Mouse (Mus musculus) right cerebral cortex, postnatal 36 days (tissue): ENCODE measurements around the gene Ccdc151.
A peak's percentile ranks its signal among the peaks of the same experiment; 100 is the strongest.

Source experiments
- DNase-seq, 2 experiments: peaks; one replicate each; pipeline ENCODE4 v3.0.0; 2022; ENCODE audit warnings: low spot score in 2 of 2, mixed read lengths in 1 of 2

The Ccdc151 gene

DNA sequence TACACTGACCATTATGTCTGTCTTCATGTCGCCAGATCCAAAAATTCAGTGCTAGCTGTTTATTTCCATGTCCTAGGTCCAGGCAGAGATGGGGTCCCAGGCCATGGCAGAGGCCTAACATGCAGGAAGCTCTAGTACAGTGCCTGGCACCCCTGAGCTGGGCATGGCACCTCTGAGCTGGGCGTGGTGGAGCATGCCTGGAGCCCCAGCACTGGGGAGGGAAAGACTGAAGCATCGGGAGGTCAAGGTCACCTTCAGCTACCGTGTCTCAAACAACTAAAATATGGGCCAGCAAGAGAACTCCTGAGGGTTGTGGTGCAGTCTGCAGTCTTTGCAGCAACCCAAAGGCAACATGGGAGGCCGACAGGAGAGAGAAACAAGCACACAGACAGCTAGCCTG lies 44.1 kb downstream of the Ccdc151 start:
- DNase-seq, result no peak

DNA sequence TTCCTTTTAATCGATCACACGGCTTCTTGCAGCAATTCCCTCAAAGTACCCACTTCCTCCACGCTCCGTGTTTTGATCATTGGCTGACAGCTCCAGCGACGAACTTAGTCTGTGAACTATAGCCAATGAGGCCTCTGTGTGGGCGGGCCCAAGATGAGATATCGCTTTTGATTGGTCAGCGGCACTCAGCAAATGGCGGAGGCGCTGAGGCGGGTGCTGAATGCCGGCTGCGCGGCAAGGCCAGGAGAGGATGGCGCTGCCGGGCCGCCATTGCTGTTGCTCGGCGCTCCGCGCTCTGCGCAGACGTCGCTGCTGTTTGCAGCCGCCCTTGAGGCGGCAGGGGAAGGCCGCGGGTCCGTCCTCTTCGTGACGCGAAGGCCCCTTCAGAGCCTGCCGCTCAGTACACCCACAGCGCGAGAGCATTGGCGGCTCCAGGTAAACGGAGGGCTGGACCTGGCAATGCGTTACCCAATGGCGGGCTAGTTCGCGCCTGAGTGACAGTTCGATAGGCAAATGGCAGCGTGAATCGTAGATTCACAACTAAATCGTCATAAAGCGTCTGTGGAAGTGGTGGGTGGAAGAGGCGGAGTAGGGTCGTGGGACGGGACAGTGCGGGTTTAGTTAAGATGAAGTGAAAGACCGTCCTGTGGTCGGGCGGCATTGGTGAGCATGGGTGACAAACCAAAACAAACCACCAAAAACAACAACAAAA lies 46.7 kb downstream of the Ccdc151 start, which contains the start of gene Swsap1:
Swsap1 (plus strand) TSS at position 186 of the 712 bp plus-strand sequence.
- DNase-seq, result peak; percentile 99

DNA sequence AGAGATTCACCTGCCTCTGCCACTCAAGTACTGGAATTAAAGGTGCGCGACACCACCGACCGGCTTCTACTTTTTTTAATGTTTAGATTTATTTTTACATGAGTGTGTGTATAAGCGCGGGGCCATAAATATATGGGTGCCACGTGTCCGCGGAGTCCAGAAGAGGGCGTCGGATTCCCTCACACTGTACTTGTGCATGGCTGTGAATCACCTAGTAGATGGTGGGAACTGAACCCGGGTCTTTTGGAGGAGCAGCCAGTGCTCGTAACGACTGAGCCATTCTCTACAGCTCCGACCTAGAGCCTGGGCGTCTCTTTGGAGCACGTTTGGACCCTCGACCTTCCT lies 47.2 kb downstream of the Ccdc151 start:
- no peak for DNase-seq

DNA sequence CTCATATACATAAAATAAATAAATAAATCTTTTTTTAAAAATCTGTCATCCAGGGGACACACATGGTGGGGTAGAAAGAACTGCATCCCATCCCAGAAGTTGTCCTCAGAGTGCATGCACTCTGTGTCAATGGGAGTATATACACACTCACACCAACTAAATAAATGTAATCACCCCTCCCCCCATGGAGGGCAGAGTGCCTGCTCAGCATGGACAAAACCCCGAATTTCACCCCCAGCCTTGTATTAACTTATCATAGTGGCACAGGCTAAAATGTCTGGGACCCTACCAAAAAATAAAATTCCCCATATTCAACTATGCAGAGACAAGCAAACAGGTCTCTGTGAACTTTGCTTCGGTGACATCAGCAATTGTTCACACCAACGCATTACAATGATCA lies 47.8 kb downstream of the Ccdc151 start:
- no peak for DNase-seq

DNA sequence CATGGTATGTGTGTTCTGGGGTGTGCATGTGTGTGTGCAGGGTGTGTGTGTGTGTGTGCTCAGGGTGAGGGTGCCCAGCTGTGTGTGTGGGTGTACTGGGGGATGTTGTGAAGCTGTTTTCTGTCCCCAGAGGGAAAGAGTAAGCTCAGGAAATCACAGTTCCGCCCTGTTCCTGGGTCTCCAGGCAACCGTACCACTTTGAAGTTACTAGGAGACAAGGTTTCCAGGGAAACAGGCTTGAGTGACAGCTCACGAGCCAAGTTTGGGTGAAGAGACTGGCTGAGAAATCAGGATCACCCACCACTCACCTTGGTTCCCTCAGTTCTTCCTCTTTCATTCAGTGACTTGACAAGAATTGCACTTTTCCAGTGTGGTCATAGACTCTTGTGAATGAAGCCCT lies 48.8 kb downstream of the Ccdc151 start:
- DNase-seq, result peak; percentile 63 to 82

DNA sequence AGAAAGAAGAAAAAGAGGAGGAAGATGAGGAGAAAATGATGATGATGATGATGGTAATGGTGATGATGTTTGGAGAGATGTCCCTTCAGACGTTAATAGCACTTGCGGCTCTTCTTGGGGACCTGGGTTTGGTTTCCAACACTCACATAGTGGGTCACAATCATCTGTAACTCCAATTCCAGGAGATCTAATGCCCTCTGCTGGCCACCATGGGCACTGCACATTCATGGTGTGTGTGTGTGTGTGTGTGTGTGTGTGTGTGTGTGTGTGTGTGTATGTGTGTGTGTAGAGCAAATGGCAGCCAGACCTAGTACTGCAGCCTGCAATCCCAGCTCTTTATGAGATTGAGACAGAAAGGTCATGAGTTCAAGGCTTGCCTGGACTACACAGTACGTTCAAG lies 50.5 kb downstream of the Ccdc151 start:
- no peak for DNase-seq

DNA sequence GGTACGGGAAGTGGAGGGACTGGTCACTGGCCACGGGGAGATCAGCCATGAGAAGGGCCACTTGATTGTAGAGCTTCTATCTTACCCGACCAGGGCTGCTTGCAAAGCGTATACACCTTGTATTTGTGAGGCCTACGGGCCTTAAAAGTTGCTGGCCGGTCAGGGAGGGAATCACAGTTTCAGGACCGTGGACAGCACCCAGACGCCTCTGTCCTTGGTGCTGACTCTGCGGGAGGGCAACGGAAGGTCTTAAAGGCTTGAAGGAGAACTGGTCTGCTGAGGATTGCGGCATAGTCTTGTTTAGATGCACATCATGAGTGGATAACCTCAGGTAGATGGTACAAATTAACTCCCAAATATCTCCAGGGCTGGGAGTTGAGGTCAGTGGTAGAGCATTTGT lies 52.1 kb downstream of the Ccdc151 start:
- DNase-seq, result no peak

DNA sequence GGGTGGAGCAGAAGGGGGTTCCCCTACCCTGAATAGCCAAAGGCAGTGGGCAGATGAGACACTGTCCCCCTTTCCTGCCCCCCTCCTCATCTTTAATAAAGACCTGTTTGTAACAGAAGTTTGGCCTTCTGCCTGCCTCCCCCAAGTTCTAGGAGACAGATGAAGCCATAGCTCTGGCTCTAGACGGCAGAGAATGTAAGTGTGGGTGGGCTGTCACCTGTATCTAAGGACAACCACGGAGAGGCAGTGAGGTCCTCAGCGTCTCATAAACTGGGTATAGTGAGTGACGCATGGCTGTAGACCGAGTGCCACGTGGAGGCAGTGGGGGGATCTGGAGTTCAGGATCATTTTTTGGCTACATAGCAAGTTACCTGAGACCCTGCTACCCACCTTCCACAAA lies 53.6 kb downstream of the Ccdc151 start:
- no peak for DNase-seq

DNA sequence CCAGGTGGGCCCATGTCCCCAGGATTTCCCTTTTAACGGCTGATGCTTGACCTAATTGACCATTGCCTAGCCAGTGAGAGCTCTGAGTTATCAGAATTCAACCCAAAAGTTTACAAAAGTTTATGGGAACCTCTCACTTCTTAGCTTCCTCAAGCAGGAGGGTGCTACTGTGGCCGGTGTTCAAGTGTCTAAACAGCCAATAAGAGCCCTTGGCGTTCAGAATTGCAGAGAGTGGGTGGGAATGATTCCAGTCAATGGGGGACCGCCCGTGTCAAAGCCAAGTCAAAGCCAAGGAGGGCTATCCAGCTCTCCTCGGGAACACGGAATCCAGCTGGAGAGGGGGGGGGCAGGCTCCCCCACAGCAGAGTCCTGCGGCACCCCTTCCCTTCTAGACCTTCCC lies 54.3 kb downstream of the Ccdc151 start:
- no peak for DNase-seq

DNA sequence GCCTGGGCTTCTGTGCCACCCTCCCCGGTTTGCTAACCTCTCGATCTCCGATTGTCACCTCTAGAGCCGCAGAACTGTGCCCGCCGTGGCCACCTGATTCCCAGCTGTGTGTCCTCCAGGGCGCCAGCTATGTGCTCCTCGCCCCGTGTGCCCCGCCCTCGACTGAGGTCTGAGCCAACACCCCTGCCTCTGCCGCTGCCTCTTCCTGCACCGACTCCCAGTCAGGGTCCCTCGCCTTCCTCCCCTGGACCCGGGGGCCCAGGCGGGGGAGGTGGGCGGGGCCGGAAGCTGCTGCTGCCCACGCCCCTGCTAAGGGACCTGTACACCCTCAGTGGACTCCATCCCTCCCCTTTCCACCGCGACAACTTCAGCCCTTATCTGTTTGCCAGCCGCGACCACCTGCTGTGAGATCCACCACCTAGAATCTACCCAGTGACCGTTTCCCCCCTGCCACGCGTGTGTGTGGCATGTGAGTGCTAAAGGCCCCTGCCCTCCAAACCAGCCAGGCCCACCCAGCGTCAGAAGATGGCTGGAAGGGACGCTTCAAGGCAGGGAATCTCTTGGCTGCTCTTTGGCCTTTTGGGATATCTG lies 54.8 kb downstream of the Ccdc151 start:
- DNase-seq, result no peak

DNA sequence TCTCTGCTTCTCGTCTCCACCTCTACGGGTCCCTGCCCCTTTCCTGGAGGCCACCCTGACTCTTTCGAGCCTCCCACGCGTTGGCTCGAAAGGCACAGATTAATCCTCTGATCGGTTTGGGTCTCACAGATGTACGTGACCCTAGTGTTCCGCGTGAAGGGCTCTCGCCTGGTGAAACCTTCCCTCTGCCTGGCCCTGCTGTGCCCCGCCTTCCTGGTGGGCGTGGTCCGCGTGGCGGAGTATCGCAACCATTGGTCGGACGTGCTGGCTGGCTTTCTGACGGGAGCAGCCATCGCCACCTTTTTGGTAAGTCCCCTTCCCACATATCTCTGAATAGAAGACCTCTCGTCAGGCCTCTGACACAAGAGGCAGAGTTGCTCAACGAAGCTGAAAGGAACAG lies 58.2 kb downstream of the Ccdc151 start:
- DNase-seq, result no peak

DNA sequence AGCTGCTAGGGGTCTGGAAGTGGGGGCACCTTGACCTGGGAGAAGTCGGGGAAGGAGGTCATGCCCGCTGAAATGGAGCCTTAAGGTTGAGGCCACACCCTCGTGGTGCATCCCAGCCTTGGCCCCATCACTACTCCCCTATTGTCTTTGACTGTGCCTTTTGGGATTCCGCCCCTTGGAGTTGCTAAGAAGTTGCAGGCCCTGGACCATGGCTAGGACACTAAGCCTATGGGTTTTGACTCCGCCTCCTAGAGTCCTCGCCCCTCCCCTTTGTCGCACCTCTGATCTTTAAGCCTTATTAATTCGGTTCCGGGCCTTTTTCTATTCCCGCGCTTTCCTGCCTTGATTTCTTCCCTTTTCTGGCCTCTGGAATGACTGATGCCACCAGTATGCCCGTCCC lies 58.8 kb downstream of the Ccdc151 start:
- no peak for DNase-seq

DNA sequence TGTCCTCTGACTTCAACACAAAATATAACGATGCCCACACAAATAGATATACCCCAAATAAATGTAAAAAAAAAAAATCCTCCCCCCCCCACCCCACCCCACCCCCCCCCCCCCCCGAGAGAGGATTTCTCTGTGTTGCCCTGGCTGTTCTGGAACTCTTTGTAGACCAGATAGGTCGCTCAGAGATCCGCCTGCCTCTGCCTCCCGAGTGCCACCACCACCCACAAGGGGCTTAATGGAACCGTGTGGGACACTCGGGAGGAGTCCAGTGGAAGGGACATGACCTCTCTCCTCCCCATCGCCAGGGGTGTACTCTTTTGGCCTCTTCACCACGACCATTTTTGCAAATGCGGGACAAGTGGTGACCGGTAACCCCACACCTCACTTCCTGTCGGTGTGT lies 59.4 kb downstream of the Ccdc151 start:
- DNase-seq, result no peak
